In genomic region chr1:193293926-193294325, GRCm38 (mm10) we compare ENCODE assay signal across 12 mouse cellular contexts. TPM values are rescaled to one million over a fixed set of nuclear protein-coding genes. Genes with fewer than 3 reads are reported as not detected.
"Had no signal": no experiment of that assay in that cellular context is flagged by ENCODE, and none has a peak within 500 bp of the region (broad histone marks: within the 10 kb centered on the region; RNA-seq: fewer than 3 reads in every experiment).

No protein-coding gene starts in this region.

- DNase-seq: kidney, adult 18-20 months; kidney, postnatal 14 days; layer of hippocampus, postnatal 36 days; lung, adult 18-20 months; lung, postnatal 10 days; lung, postnatal 36 days; retina, postnatal 1 day; right cerebral cortex, postnatal 25 days; spleen, adult 18-20 months; thymus, postnatal 25 days had no signal

RNA-seq across cellular contexts. Expression of gene Hsd11b1, which starts 30.1 kb away (rescaled TPM):
- polyA plus RNA-seq: midbrain, embryonic 13.5 days; neural tube, embryonic 13.5 days had no signal
